Comparison of ENCODE assay signal across 9 mouse cellular contexts in genomic region chr5:65131211-65131879, GRCm38 (mm10). TPM values are rescaled to one million over a fixed set of nuclear protein-coding genes. Genes with fewer than 3 reads are reported as not detected.
DNase-seq lines count a peak whose midpoint lies in the region; ATAC-seq and TF ChIP-seq lines count a peak whose summit lies in the region.
"Had no signal": no experiment of that assay in that cellular context is flagged by ENCODE, and none has a peak within 500 bp of the region (broad histone marks: within the 10 kb centered on the region; RNA-seq: fewer than 3 reads in every experiment).

No protein-coding gene starts in this region.

- H3K4me3 ChIP-seq in lung, embryonic 14.5 days (ENCODE audit: low read depth, low read length), result peak overlapping the region; percentile 38
- no peak overlapping the region for H3K4me3 ChIP-seq in lung, adult 2 months (replicated peaks; ENCODE audit: extremely low read depth, low read depth, low read length)
- H3K4me3 ChIP-seq in embryonic facial prominence, embryonic 12.5 days, result peak overlapping the region; percentile 41
- peak overlapping the region; percentile 47 for H3K4me3 ChIP-seq in intestine, embryonic 14.5 days (ENCODE audit: low read depth, low read length)

- no peaks in the 10 kb centered on the region for H3K36me3 ChIP-seq in lung, embryonic 14.5 days (ENCODE audit: insufficient read depth)
- no peaks in the 10 kb centered on the region for H3K36me3 ChIP-seq in embryonic facial prominence, embryonic 12.5 days
- no peaks in the 10 kb centered on the region for H3K36me3 ChIP-seq in intestine, embryonic 14.5 days (ENCODE audit: control insufficient read depth, insufficient read depth, low read length)

- H3K9ac ChIP-seq in lung, embryonic 14.5 days, result peak overlapping the region; percentile 52
- H3K9ac ChIP-seq in embryonic facial prominence, embryonic 12.5 days, result peak overlapping the region; percentile 7
- peak overlapping the region; percentile 25 for H3K9ac ChIP-seq in intestine, embryonic 14.5 days (ENCODE audit: low read length)

- peak; percentile 25 for DNase-seq in lung, embryonic 14.5 days
- no peak for DNase-seq in lung, adult 2 months
- DNase-seq in intestine, embryonic 14.5 days (ENCODE audit: low spot score), result peak; percentile 64
- DNase-seq in mesoderm, embryonic 11.5 days (ENCODE audit: low read depth, low spot score), result peak; percentile 43
- DNase-seq in adrenal gland, postnatal 14 days, result no peak
- DNase-seq in thymus, adult 18-20 months, result no peak
- no peak for DNase-seq in kidney, postnatal 10 days

- TF ChIP-seq CTCF in lung, embryonic 14.5 days (IDR thresholded peaks at IDR 0.05; ENCODE audit: low read depth), result no peak
- TF ChIP-seq CTCF in lung, adult 2 months (IDR thresholded peaks at IDR 0.05; ENCODE audit: insufficient read depth, low read length), result no peak

- H3K4me2 ChIP-seq in lung, embryonic 14.5 days, result peak overlapping the region; percentile 72
- H3K4me2 ChIP-seq in embryonic facial prominence, embryonic 12.5 days (replicated peaks), result peak overlapping the region; percentile 67
- peak overlapping the region; percentile 71 for H3K4me2 ChIP-seq in intestine, embryonic 14.5 days (ENCODE audit: low read length)

- no peaks in the 10 kb centered on the region for H3K4me1 ChIP-seq in lung, embryonic 14.5 days (ENCODE audit: insufficient read depth)
- peaks cover 9% of the 10 kb centered on the region; the same call in 1 of the 2 replicates for H3K4me1 ChIP-seq in lung, adult 2 months (ENCODE audit: control insufficient read depth, insufficient read depth, low read length)
- no peaks in the 10 kb centered on the region for H3K4me1 ChIP-seq in embryonic facial prominence, embryonic 12.5 days
- 0 out of 2 replicates have a peak, but pooled peaks cover 2% of the 10 kb centered on the region for H3K4me1 ChIP-seq in intestine, embryonic 14.5 days (replicated peaks; ENCODE audit: control insufficient read depth, insufficient read depth, low read length)

- WGBS in lung, embryonic 14.5 days, result 25% methylated on average over 20 of the region's 20 CpGs
- 42% methylated on average over 20 of the region's 20 CpGs for WGBS in lung, adult 2 months
- WGBS in embryonic facial prominence, embryonic 12.5 days, result 14% methylated on average over 20 of the region's 20 CpGs
- 21% methylated on average over 20 of the region's 20 CpGs for WGBS in intestine, embryonic 14.5 days

- no peak for ATAC-seq in lung, embryonic 14.5 days (ENCODE audit: insufficient read depth)
- ATAC-seq in embryonic facial prominence, embryonic 12.5 days (ENCODE audit: insufficient number of reproducible peaks, insufficient read depth, low FRiP score, low TSS enrichment), result no peak
- no peak for ATAC-seq in intestine, embryonic 14.5 days (replicated peaks; ENCODE audit: low FRiP score, low TSS enrichment, low read depth)

- no peaks in the 10 kb centered on the region for H3K9me3 ChIP-seq in lung, embryonic 14.5 days (ENCODE audit: low read depth, low read length)
- H3K9me3 ChIP-seq in embryonic facial prominence, embryonic 12.5 days, result no peaks in the 10 kb centered on the region
- no peaks in the 10 kb centered on the region for H3K9me3 ChIP-seq in intestine, embryonic 14.5 days (ENCODE audit: control insufficient read depth, low read length)

- H3K27ac ChIP-seq in lung, embryonic 14.5 days (ENCODE audit: low read depth), result no peak overlapping the region
- H3K27ac ChIP-seq in embryonic facial prominence, embryonic 12.5 days, result no peak overlapping the region
- no peak overlapping the region for H3K27ac ChIP-seq in intestine, embryonic 14.5 days (ENCODE audit: low read depth)
- H3K27ac ChIP-seq: macrophage had no signal

- H3K27me3 ChIP-seq in lung, embryonic 14.5 days (ENCODE audit: insufficient read depth, low read length), result no peaks in the 10 kb centered on the region
- no peaks in the 10 kb centered on the region for H3K27me3 ChIP-seq in embryonic facial prominence, embryonic 12.5 days
- H3K27me3 ChIP-seq in intestine, embryonic 14.5 days (replicated peaks; ENCODE audit: control insufficient read depth, insufficient read depth, low read length), result no peaks in the 10 kb centered on the region

- TF ChIP-seq POLR2A in lung, adult 2 months (IDR thresholded peaks at IDR 0.05; ENCODE audit: borderline replicate concordance, extremely low read depth, low read depth, low read length), result no peak

RNA-seq across cellular contexts. Expression of gene Klhl5, which starts 24.0 kb away (rescaled TPM):
- 30.7 and 31.8 TPM in 2 replicates for polyA plus RNA-seq in lung, embryonic 14.5 days (2014; fragmentation: Nextera tagmentation; extraction: Ambion mirVana)
- 103 and 122 TPM in 2 replicates for polyA plus RNA-seq in lung, adult 2 months (2012; rRNA removed)
- polyA plus RNA-seq in embryonic facial prominence, embryonic 12.5 days (2016; fragmentation: Nextera tagmentation; extraction: Ambion mirVana), result 23.5 and 24.0 TPM in 2 replicates
- polyA plus RNA-seq in intestine, embryonic 14.5 days (2014; fragmentation: Nextera tagmentation; extraction: Ambion mirVana), result 15.8 and 16.8 TPM in 2 replicates
- 46.2 and 53.2 TPM in 2 replicates for total RNA-seq in adrenal gland, postnatal 14 days (2021)

RNA-seq across cellular contexts. Expression of gene Tmem156, which starts 39.4 kb away (rescaled TPM):
- polyA plus RNA-seq in lung, embryonic 14.5 days (2014; fragmentation: Nextera tagmentation; extraction: Ambion mirVana), result 0.47 and 0.53 TPM in 2 replicates
- polyA plus RNA-seq in lung, adult 2 months (2012; rRNA removed), result 0.49 and 1.5 TPM in 2 replicates
- polyA plus RNA-seq in embryonic facial prominence, embryonic 12.5 days (2016; fragmentation: Nextera tagmentation; extraction: Ambion mirVana), result 0.19 TPM in 1 of 2 replicates, not detected in the other
- 0.74 and 0.82 TPM in 2 replicates for polyA plus RNA-seq in intestine, embryonic 14.5 days (2014; fragmentation: Nextera tagmentation; extraction: Ambion mirVana)
- 0.44 and 2.0 TPM in 2 replicates for total RNA-seq in adrenal gland, postnatal 14 days (2021)

Comparison
In these comparisons a context has a peak if more than half of its experiments do, and no peak if none do; other contexts are left out.
1. DNase-seq: peak in lung, embryonic 14.5 days (single experiment), intestine, embryonic 14.5 days (single experiment) and mesoderm, embryonic 11.5 days (single experiment); none in lung, adult 2 months (single experiment), adrenal gland, postnatal 14 days (single experiment), thymus, adult 18-20 months (0 of 2) and kidney, postnatal 10 days (single experiment).
2. Peak in every context shown above with its lines, with median percentiles within 50 percentile points of each other: H3K4me2 ChIP-seq and H3K9ac ChIP-seq.